Mouse (Mus musculus) megakaryocyte progenitor cell, adult 5-6 weeks (primary cell): ENCODE results near the gene Rhot1. TPM values are rescaled to one million over a fixed set of nuclear protein-coding genes. Genes with fewer than 3 reads are reported as not detected.
"Not testable (repeated sequence)": the region's sequence is repeated elsewhere in the genome, so short reads cannot be mapped to it uniquely, and the experiment has no call there.

ENCODE experiments used
- ATAC-seq: replicated peaks from 2 replicates; pipeline ENCODE4 v1.8.0; 2016; ENCODE audit warnings: mild to moderate bottlenecking, moderate TSS enrichment, inconsistent platforms; ENCODE audit not compliant: poor library complexity
- total RNA-seq, 2 experiments: library from RNA; stranded (forward) in 1 of 2; stranded (reverse) in 1 of 2; fragments of 157-497, 149-512 nt in 1 of 2; fragments of 200-1000 nt in 1 of 2; gene quantifications; 2 replicates each; pipeline versions ENCODE4 v1.2.3 to v1.2.4; 2015 to 2017

The Rhot1 gene
- total RNA-seq (2015) (64.7 and 66.6 TPM in 2 replicates), total RNA-seq (2017) (50.6 and 51.4 TPM in 2 replicates)

- ATAC-seq = peak; percentile 93
These were observed at the start of gene Rhot1 for GRCm38 (mm10) chr11:80208860-80209800. Gene Rhot1 (plus strand): TSS chr11:80209019.

DNA sequence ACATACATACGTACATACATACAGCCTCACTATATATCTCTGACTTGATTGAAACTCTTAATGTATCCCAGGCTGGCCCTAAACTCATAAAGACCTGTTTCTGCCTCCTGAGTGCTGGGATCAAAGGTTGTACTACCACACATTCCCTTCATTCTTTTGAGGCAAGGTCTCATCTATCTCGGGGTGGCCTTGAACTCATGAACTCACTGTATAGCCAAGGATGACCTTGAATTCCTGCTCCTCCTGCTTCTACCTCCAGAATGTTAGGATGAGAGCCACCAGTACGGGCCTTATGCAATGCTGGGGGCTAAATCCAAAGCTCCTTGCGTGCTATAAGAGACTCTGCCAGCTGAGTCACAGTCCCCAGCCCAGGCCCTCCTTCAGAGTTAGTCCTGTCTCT, 47.8 kb upstream of the Rhot1 start:
- no peak for ATAC-seq

DNA sequence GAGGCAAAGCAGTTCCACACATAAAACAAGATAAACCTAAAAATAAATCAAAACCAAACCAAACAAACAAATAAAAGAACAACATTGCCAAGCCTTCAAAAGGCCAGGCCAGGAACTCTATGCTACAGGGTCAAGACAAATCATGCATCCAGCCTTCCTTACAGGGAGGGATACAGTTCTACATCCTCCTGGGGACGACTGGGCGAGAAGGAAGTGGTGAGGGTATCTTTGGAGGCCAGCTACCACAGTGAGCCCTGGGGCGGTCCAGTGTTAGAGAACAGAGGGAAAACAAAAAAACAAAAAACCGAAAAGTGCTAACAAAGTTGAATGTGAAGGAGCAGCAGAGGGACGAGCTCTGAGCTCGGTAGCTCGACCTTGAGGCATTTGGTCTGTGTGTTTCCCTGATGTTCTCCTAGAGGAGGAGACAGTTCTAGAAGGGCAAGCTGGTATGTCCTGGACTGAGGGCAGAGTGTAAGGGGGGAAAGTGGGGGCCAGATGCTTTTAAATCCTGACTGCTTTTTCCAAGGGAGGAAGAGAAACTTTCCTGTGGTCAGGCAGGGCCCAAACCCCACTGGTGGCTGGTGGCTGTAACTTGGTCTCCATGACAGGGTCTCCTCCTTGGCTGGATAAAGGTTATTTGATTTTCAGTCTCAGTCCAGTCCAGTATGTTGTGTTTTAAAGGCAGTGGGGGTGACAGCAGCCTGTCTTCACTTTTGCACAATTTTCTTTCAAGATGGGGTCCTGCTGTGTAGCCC, 45.3 kb upstream of the Rhot1 start:
- peak; percentile 34; the same call in 1 of the 2 replicates for ATAC-seq

GRCm38 (mm10) chr11:80164224-80164623, 44.6 kb upstream of the Rhot1 start:
- no peak for ATAC-seq

DNA sequence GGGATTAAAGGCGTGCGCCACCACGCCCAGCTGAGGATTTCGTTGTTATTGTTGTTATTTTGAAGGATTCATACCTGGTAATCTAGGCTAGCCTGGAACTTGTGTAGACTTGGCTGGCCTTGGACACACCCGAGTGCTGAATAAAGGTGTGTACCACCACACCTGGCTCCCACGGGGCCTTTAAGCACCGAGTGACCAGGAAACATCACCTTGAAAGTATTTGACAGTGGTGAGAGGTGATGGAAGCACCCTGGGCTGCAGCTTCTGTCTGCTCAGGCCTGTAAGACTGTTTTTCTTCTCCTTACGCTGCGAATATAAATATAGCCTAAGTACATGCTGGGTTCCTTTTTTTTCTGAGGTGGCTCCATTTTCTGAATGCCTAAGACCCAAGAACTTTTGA, 40.7 kb upstream of the Rhot1 start:
- no peak for ATAC-seq

GRCm38 (mm10) chr11:80168611-80169249, 40.1 kb upstream of the Rhot1 start:
- ATAC-seq = 0 out of 2 replicates have a peak, but pooled peaks have one; percentile 23

GRCm38 (mm10) chr11:80169629-80170028, 39.2 kb upstream of the Rhot1 start:
- no peak for ATAC-seq

DNA sequence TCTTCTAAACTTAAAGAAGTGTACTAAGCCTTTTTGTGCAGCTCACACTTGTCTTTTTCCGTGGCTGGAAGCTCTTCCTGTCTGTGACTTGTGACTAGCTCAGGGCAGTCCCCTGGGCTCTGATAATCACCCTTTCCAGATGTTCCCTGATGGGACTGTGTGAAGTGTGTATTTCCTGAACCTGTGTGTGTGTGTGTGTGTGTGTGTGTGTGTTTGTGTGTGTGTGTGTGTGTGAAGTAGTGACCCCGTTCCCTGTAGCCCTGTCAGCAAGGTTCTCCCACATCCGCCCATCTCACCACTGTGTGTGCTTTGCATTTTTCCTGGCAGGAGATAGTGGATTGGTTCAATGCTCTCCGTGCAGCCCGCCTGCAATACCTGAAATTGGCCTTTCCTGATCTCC, 38.5 kb upstream of the Rhot1 start:
- no peak for ATAC-seq

- no peak for ATAC-seq
These were observed 36.9 kb upstream of the Rhot1 start for GRCm38 (mm10) chr11:80171884-80172283.

- no peak for ATAC-seq
These were observed 34.7 kb upstream of the Rhot1 start for GRCm38 (mm10) chr11:80173963-80174670.

DNA sequence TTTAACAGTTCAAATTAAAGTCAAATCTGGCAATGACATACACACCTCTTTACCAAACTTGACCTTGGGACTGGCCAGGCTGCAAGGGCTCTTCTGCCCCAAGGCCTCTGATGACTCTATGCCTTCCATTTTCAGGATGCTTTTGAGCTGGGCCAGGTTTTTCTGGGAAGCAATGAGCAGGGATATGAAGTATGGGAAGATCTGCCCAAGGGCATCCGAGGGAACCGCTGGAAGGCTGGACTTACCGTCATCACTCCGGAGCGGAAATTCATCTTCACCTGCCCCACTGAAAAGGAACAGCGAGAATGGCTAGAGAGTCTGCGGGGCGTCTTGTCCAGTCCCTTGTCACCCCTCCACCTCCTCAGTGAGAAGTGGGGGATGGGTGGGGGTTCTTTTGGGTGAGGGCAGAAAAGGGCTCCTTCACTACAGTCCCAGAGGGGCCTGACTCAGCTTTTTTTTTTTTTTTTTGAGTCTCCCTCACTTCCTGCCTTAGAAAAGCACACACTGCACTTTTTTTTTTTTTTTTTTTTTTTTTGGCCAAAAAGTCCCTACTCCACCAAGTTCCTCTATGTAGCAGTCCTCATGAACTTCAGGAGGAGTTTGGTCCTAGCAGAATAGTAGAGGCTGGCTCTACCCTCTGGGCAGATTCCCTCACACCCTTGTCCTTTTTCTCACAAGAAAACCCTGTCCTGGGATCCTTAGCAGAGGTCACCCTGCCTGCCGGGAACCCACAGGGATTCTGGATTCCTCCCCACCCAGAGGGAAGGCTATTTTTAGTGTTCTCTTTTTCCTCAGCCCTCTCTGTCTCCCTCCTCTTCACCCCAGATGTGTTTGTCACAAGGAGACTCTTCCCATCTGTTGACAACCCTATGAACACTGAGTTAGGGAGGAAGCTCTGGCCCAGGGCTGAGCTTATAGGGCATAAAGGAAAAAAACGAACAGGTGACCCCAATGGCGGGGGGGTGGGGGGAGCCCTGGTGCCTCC, 31.6 kb upstream of the Rhot1 start:
- peak; percentile 37 for ATAC-seq

GRCm38 (mm10) chr11:80178316-80178715, 30.5 kb upstream of the Rhot1 start:
- ATAC-seq = no peak

GRCm38 (mm10) chr11:80181021-80181749, 27.6 kb upstream of the Rhot1 start:
- ATAC-seq = no peak

GRCm38 (mm10) chr11:80183054-80183704, 25.6 kb upstream of the Rhot1 start:
- ATAC-seq = peak; percentile 51

DNA sequence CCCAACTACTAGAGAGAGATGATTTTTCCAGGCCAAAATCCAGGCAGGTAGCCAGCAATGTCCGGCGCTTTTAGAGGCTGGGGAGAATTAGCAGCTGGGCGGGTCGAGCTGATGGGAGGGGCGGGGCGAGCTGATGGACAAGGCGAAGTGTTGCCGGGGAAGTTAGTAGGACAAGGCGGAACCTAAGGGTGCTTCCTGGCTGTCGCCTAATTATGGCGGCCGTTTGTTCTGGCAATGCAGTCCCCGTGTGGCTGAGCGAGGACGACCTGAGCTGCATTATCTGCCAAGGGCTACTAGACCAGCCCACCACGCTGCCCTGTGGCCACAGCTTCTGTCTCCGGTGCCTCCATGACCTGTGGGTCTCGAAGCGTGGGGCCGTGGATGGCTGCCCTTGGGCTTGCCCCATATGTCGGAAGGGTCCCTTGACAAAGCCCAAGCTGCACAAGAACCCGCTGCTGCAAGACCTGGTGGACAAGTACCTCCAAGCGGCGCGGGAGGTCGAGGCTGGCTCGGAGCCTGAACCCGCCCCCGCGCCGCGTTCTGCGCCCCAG, 25.0 kb upstream of the Rhot1 start, which contains the start of gene Rnf135:
Gene Rnf135 (plus strand): TSS at position 147 of the 551 bp plus-strand sequence.
- ATAC-seq = peak; percentile 99

GRCm38 (mm10) chr11:80184531-80185071, 24.2 kb upstream of the Rhot1 start:
- ATAC-seq = no peak

- ATAC-seq = not testable (repeated sequence)
These were observed 23.3 kb upstream of the Rhot1 start for GRCm38 (mm10) chr11:80185441-80185976.
